Mouse (Mus musculus) E14TG2a.4 (cell line): ENCODE data around the gene Olfr907.

Experiments used
- CTCF ChIP-seq: conservative IDR thresholded peaks from 2 replicates; pipeline ENCODE4 v1.5.1; 2014; ENCODE audit warnings: low read length
- NANOG ChIP-seq: IDR thresholded peaks from 2 replicates; pipeline ENCODE4 v1.6.1; 2014; ENCODE audit warnings: borderline replicate concordance, low read length, mixed read lengths
- POU5F1 ChIP-seq: IDR thresholded peaks from 2 replicates; pipeline ENCODE4 v1.6.1; 2014; ENCODE audit warnings: low read length, borderline replicate concordance

DNA sequence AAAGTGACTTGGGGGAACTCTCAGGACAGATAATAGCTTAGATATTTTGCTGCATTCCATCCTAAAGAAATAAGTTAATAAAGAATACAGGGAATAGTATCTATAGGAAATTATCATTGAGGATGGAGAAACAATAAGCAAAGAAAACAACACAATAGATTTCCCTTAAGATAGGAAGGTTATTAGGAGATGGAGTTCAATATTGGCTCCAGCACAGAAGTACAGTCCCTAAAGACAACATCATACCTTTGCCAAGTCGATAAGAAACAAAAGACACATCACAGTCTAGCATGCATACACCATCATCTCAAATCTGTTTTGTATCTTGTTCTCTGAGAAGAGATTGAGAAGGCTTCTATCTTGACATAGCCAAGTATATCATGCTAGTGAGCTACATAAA, 25.7 kb downstream of the Olfr907 start, which contains the start of gene Olfr911-ps1:
- TF ChIP-seq CTCF (no peak), NANOG (no peak), POU5F1 (no peak)
